Mouse (Mus musculus): ENCODE data around the gene Zfp385a. TPM values are rescaled to one million over a fixed set of nuclear protein-coding genes. Genes with fewer than 3 reads are reported as not detected.

The Zfp385a gene
- total and polyA plus RNA-seq, 2 experiments, result 0.92 to 14.9 TPM

DNA sequence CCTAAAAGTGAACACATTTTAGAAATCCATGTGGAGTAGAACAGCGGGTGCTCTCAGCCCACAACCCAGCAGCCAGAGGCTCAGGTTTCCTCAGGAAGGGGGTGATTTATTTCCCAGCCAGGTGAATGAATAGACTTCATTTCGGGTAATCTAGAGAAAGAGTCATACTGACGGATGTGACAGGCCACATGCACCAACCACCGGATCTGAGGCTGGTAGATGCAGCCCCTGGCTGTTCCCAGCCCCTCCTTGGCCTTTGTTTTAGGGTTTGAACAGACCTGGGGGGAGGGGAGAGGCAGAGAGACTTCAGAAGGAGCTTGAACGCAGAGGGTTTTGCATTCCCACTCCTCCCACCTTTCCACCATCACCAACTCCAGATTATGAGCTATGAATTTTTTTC is 44.0 kb downstream of the Zfp385a start:
- Histone ChIP-seq H3K79me2 (ENCODE audit: control insufficient read depth, insufficient read depth, low read length) (no peaks in the 10 kb centered on the region), H3K27ac (replicated peaks; ENCODE audit: insufficient read depth, low read depth, low read length) (no peak overlapping the region), H3K27me3 (ENCODE audit: control insufficient read depth, insufficient read depth, low read length) (no peaks in the 10 kb centered on the region), H3K36me3 (ENCODE audit: control insufficient read depth, insufficient read depth, low read length) (peaks cover 64% of the 10 kb centered on the region), H3K9ac (ENCODE audit: low read depth, low read length) (no peak overlapping the region), H3K4me1 (ENCODE audit: control insufficient read depth, insufficient read depth, low read length) (no peaks in the 10 kb centered on the region), H3K4me3 (ENCODE audit: insufficient read depth, low read depth, low read length) (no peak overlapping the region)
- 68% methylated on average over 5 of the region's 5 CpGs for WGBS
- no peak for DNase-seq (ENCODE audit: extremely low read depth, low read depth, low spot score)
- TF ChIP-seq CTCF (IDR thresholded peaks at IDR 0.05; ENCODE audit: low read depth, low read length) (no peak), POLR2A (IDR thresholded peaks at IDR 0.05; ENCODE audit: extremely low read depth, insufficient read depth, low read length) (no peak)

DNA sequence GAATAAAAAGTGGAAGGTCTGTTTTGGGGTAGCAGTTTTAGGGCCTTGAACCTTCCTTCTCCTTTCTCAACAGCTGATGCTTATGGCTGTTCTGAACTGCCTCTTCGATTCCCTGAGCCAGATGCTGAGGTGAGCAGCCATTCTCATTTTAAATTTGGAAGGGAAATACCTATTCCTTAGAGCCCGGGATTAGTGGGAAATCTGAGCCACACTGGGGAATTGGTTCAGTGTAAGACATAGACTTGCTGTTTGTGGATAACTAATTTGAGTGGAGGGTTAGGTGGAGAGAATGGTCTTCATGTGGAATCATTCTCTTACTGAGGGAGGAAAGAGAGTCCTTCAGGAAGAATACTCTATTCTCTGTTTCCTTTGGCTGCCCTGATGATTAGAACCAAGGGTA is 45.2 kb downstream of the Zfp385a start:
- Histone ChIP-seq H3K27ac (replicated peaks; ENCODE audit: insufficient read depth, low read depth, low read length) (no peak overlapping the region), H3K27me3 (ENCODE audit: control insufficient read depth, insufficient read depth, low read length) (no peaks in the 10 kb centered on the region), H3K4me1 (ENCODE audit: control insufficient read depth, insufficient read depth, low read length) (no peaks in the 10 kb centered on the region), H3K4me3 (ENCODE audit: insufficient read depth, low read depth, low read length) (no peak overlapping the region), H3K9ac (ENCODE audit: low read depth, low read length) (no peak overlapping the region), H3K36me3 (ENCODE audit: control insufficient read depth, insufficient read depth, low read length) (peaks cover 72% of the 10 kb centered on the region), H3K79me2 (ENCODE audit: control insufficient read depth, insufficient read depth, low read length) (no peaks in the 10 kb centered on the region)
- TF ChIP-seq POLR2A (IDR thresholded peaks at IDR 0.05; ENCODE audit: extremely low read depth, insufficient read depth, low read length) (no peak), CTCF (IDR thresholded peaks at IDR 0.05; ENCODE audit: low read depth, low read length) (no peak)
- 92% methylated on average over 2 of the region's 2 CpGs for WGBS
- DNase-seq (ENCODE audit: extremely low read depth, low read depth, low spot score), result no peak

DNA sequence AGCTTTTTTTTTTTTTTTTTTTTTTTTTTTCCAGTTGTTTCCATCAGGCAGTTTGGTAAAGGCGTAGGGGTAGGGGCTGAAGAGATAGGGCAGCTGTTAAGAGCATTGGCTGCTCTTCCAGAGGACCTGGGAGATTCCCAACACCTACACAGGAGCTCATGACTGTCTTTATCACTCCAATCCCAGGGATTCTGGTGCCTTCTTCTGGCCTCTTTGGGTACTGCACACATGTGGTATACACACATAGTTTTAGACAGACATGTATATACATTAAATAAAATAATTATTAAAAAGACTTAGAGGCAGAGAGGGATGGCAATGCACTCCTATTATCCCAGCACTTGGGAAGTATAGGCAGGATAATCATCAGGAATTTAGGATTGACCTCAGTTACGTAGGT is 46.5 kb downstream of the Zfp385a start:
- TF ChIP-seq CTCF (IDR thresholded peaks at IDR 0.05; ENCODE audit: low read depth, low read length) (no peak), POLR2A (IDR thresholded peaks at IDR 0.05; ENCODE audit: extremely low read depth, insufficient read depth, low read length) (no peak)
- Histone ChIP-seq H3K27me3 (ENCODE audit: control insufficient read depth, insufficient read depth, low read length) (no peaks in the 10 kb centered on the region), H3K27ac (replicated peaks; ENCODE audit: insufficient read depth, low read depth, low read length) (no peak overlapping the region), H3K9ac (ENCODE audit: low read depth, low read length) (no peak overlapping the region), H3K4me3 (ENCODE audit: insufficient read depth, low read depth, low read length) (no peak overlapping the region), H3K79me2 (ENCODE audit: control insufficient read depth, insufficient read depth, low read length) (peaks cover 3% of the 10 kb centered on the region; the same call in 1 of the 2 replicates), H3K36me3 (ENCODE audit: control insufficient read depth, insufficient read depth, low read length) (peaks cover 67% of the 10 kb centered on the region), H3K4me1 (ENCODE audit: control insufficient read depth, insufficient read depth, low read length) (no peaks in the 10 kb centered on the region; the same call in 1 of the 2 replicates)
- 100% methylated on average over 2 of the region's 2 CpGs for WGBS
- DNase-seq (ENCODE audit: extremely low read depth, low read depth, low spot score), result no peak

DNA sequence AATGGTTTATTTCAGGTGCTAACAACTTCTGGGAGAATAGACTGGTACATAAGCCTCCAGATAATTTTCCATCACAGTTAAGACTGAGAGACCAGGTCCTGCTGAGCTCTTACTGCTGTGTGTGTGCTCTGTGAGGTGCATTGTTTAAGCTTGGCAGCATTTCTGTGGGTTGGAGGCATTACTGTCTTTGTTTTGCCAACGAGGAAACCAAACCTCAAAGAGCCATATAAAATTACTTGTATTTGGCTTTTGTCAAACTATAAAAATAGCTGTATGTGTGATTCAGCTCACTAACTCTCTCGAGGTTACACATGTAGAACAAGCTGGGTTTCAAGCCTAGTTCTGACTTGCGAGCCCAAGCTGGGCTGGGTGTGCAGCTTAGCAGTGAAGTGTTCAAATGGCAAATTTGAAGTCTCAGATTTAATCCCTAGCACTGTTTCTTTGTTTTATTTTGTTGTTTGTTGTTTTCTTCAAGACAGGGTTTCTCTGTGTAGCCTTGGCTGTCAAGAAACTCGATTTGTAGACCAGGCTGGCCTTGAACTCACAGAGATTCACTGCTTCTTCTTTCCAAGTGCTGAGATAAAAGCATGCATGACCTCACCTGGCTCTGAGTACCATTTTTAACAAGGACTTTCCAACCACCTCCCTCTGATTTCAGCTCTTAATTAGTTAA is 47.1 kb downstream of the Zfp385a start:
- peaks cover 61% of the 10 kb centered on the region for H3K36me3 ChIP-seq (ENCODE audit: control insufficient read depth, insufficient read depth, low read length)
- 96% methylated on average over 4 of the region's 4 CpGs for WGBS
- H3K4me3 ChIP-seq (ENCODE audit: insufficient read depth, low read depth, low read length), result no peak overlapping the region
- H3K4me1 ChIP-seq (ENCODE audit: control insufficient read depth, insufficient read depth, low read length), result no peaks in the 10 kb centered on the region; the same call in 1 of the 2 replicates
- H3K27ac ChIP-seq (replicated peaks; ENCODE audit: insufficient read depth, low read depth, low read length), result no peak overlapping the region
- peaks cover 3% of the 10 kb centered on the region; the same call in 1 of the 2 replicates for H3K79me2 ChIP-seq (ENCODE audit: control insufficient read depth, insufficient read depth, low read length)
- TF ChIP-seq POLR2A (IDR thresholded peaks at IDR 0.05; ENCODE audit: extremely low read depth, insufficient read depth, low read length) (no peak), CTCF (IDR thresholded peaks at IDR 0.05; ENCODE audit: low read depth, low read length) (no peak)
- no peak for DNase-seq (ENCODE audit: extremely low read depth, low read depth, low spot score)
- H3K9ac ChIP-seq (ENCODE audit: low read depth, low read length), result no peak overlapping the region
- H3K27me3 ChIP-seq (ENCODE audit: control insufficient read depth, insufficient read depth, low read length), result no peaks in the 10 kb centered on the region

DNA sequence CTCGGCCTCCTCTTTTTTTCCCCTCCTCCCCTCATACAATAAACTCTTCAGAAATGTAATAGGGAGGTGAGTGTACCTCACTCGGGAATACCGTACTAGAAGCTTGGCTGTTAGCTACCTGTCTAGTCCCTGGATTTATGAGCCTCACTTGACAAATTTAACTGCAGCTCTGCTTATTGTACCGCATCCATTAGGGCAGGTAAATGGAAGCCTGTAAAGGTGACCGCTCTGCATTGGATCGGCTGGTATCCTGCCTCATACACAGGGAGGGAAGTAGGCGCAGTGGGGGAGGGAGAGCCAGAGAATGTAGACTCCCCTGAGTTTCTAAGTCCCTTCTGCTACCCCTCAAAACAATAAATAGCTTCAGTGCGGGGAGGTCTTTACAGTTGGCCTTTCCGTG is 49.0 kb downstream of the Zfp385a start:
- Histone ChIP-seq H3K79me2 (ENCODE audit: control insufficient read depth, insufficient read depth, low read length) (peaks cover 5% of the 10 kb centered on the region; the same call in 1 of the 2 replicates), H3K4me3 (ENCODE audit: insufficient read depth, low read depth, low read length) (no peak overlapping the region), H3K36me3 (ENCODE audit: control insufficient read depth, insufficient read depth, low read length) (peaks cover 43% of the 10 kb centered on the region), H3K4me1 (ENCODE audit: control insufficient read depth, insufficient read depth, low read length) (peaks cover 3% of the 10 kb centered on the region), H3K27me3 (ENCODE audit: control insufficient read depth, insufficient read depth, low read length) (no peaks in the 10 kb centered on the region), H3K27ac (replicated peaks; ENCODE audit: insufficient read depth, low read depth, low read length) (no peak overlapping the region), H3K9ac (ENCODE audit: low read depth, low read length) (no peak overlapping the region)
- TF ChIP-seq CTCF (IDR thresholded peaks at IDR 0.05; ENCODE audit: low read depth, low read length), result no peak
- no peak for TF ChIP-seq POLR2A (IDR thresholded peaks at IDR 0.05; ENCODE audit: extremely low read depth, insufficient read depth, low read length)
- no peak for DNase-seq (ENCODE audit: extremely low read depth, low read depth, low spot score)
- 92% methylated on average over 9 of the region's 9 CpGs for WGBS

DNA sequence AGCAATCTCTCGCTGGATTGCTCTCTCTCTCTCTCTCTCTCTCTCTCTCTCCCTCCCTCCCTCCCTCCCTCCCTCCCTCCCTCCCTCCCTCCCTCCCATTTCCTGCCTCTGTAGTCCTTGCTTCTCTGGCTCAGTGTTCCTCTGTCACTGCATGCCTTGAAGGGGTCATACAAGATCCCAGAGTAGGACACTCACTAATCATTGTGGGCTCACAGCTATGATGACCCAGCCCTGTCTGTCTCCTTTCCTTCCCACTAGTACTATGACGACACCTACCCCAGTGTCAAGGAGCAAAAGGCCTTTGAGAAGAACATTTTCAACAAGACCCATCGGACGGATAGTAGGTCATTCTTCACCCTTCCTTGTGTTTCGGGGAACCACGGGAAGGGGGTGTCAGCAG is 49.5 kb downstream of the Zfp385a start:
- DNase-seq (ENCODE audit: extremely low read depth, low read depth, low spot score), result no peak
- H3K4me1 ChIP-seq (ENCODE audit: control insufficient read depth, insufficient read depth, low read length), result peaks cover 6% of the 10 kb centered on the region
- no peak overlapping the region for H3K9ac ChIP-seq (ENCODE audit: low read depth, low read length)
- H3K27me3 ChIP-seq (ENCODE audit: control insufficient read depth, insufficient read depth, low read length), result no peaks in the 10 kb centered on the region
- H3K27ac ChIP-seq (replicated peaks; ENCODE audit: insufficient read depth, low read depth, low read length), result no peak overlapping the region
- H3K36me3 ChIP-seq (ENCODE audit: control insufficient read depth, insufficient read depth, low read length), result peaks cover 43% of the 10 kb centered on the region
- 74% methylated on average over 6 of the region's 6 CpGs for WGBS
- H3K4me3 ChIP-seq (ENCODE audit: insufficient read depth, low read depth, low read length), result no peak overlapping the region
- TF ChIP-seq POLR2A (IDR thresholded peaks at IDR 0.05; ENCODE audit: extremely low read depth, insufficient read depth, low read length), result no peak
- no peak for TF ChIP-seq CTCF (IDR thresholded peaks at IDR 0.05; ENCODE audit: low read depth, low read length)
- peaks cover 5% of the 10 kb centered on the region; the same call in 1 of the 2 replicates for H3K79me2 ChIP-seq (ENCODE audit: control insufficient read depth, insufficient read depth, low read length)
